Mouse (Mus musculus) gastrocnemius, adult 8-10 months (tissue): ENCODE measurements around the gene Ryr3. TPM values are rescaled to one million over a fixed set of nuclear protein-coding genes. Genes with fewer than 3 reads are reported as not detected.

Experiments used
- microRNA-seq: library from miRNA; unstranded; fragments of <30 nt; microRNA quantifications from one replicate; pipeline ENCODE4 v1.2.0, GENCODE M21; 2022
- total RNA-seq, 4 experiments: library from RNA; stranded (reverse); gene quantifications; 2 replicates each; pipeline ENCODE4 v1.2.4; 2022

Gene Ryr3
- total RNA-seq, 4 experiments from 2014 or later, result 0.19 to 0.44 (median 0.37) TPM

Small RNAs within 50 kb of the gene (microRNA-seq; reads per million reads assigned to microRNA genes)
- not detected for gene Gm44374

Other genes with a start within 250 kb of the Ryr3 start
- not detected for gene Tmco5b, start 68.6 kb upstream of the Ryr3 start, total RNA-seq
- gene Fmn1, start 110.6 kb upstream of the Ryr3 start, total RNA-seq, result 1 to 10 TPM; 2.9 to 3.9 (median 3.5) TPM